Mouse (Mus musculus) forebrain, embryonic 11.5 days (tissue): Measurements from ENCODE around the gene Rab1b. TPM values are rescaled to one million over a fixed set of nuclear protein-coding genes. Genes with fewer than 3 reads are reported as not detected.

ENCODE experiments used
- ATAC-seq: fragments of 200-750 bp; cut with Nextera tagmentation; replicated peaks from 2 replicates; pipeline ENCODE4 v1.8.0; 2017; ENCODE audit warnings: moderate TSS enrichment; ENCODE audit not compliant: low FRiP score
- DNase-seq: peaks from one replicate; pipeline ENCODE4 v3.0.0-alpha.2; 2017; ENCODE audit warnings: low spot score
- H3K27ac ChIP-seq: fragments of 300-500 bp; sonication (generic); 2 replicates; pipeline ENCODE4 v1.5.1; 2014; ENCODE audit warnings: low read depth, low read length
- H3K27me3 ChIP-seq: fragments of 300-500 bp; sonication (generic); 2 replicates; pipeline ENCODE4 v1.6.1; 2014; ENCODE audit warnings: mild to moderate bottlenecking, low read length, mixed read lengths; ENCODE audit not compliant: control insufficient read depth, insufficient read depth
- H3K36me3 ChIP-seq: fragments of 300-500 bp; sonication (generic); 2 replicates; pipeline ENCODE4 v1.6.1; 2014; ENCODE audit warnings: mild to moderate bottlenecking, low read length, moderate library complexity, mixed read lengths; ENCODE audit not compliant: control insufficient read depth, insufficient read depth
- H3K4me1 ChIP-seq: fragments of 300-500 bp; sonication (generic); replicated peaks from 2 replicates; pipeline ENCODE4 v1.6.1; 2014; ENCODE audit warnings: low read length, mixed read lengths; ENCODE audit not compliant: control insufficient read depth, insufficient read depth
- H3K4me2 ChIP-seq: fragments of 300-500 bp; sonication (generic); 2 replicates; pipeline ENCODE4 v1.6.1; 2014; ENCODE audit warnings: low read depth, mild to moderate bottlenecking, low read length, moderate library complexity, mixed read lengths; ENCODE audit not compliant: severe bottlenecking
- H3K4me3 ChIP-seq: fragments of 300-500 bp; sonication (generic); 2 replicates; pipeline ENCODE4 v1.5.1; 2014; ENCODE audit warnings: low read depth, low read length
- H3K9ac ChIP-seq: fragments of 300-500 bp; sonication (generic); 2 replicates; pipeline ENCODE4 v1.6.1; 2014; ENCODE audit warnings: low read length
- H3K9me3 ChIP-seq: fragments of 300-500 bp; sonication (generic); 2 replicates; pipeline ENCODE4 v1.6.1; 2016; ENCODE audit warnings: low read length, mixed read lengths; ENCODE audit not compliant: control insufficient read depth
- WGBS: fragments of 180-500 bp; shearing (Covaris S2); extraction: QIAGEN DNeasy Blood & Tissue Kit; methylation state at CpG from one replicate; pipeline ENCODE4 v1.1.7; 2014; 5-methylcytosine and 5-hydroxymethylcytosine counted together
- polyA plus RNA-seq: library from polyadenylated mRNA; unstranded; fragments of >200 nt; fragmentation: Nextera tagmentation; extraction: Ambion mirVana; gene quantifications from 2 replicates; pipeline ENCODE4 v1.2.1, GENCODE M21; 2014

Gene Rab1b
- polyA plus RNA-seq, 1 experiment from 2014 or later = 250 TPM

GRCm38 (mm10) chr19:5062041-5062440, 44.8 kb downstream of the Rab1b start:
- H3K4me1 ChIP-seq = peaks cover 14% of the 10 kb centered on the region; the same call in 1 of the 2 replicates
- H3K9me3 ChIP-seq = no peaks in the 10 kb centered on the region
- no peak overlapping the region for H3K4me3 ChIP-seq
- peaks cover 3% of the 10 kb centered on the region; the same call in 1 of the 2 replicates for H3K27me3 ChIP-seq
- WGBS = 91% methylated on average over 5 of the region's 5 CpGs
- no peaks in the 10 kb centered on the region for H3K36me3 ChIP-seq
- DNase-seq (no peak), ATAC-seq (no peak)
- no peak overlapping the region for H3K9ac ChIP-seq
- no peak overlapping the region for H3K4me2 ChIP-seq
- H3K27ac ChIP-seq = no peak overlapping the region

GRCm38 (mm10) chr19:5060365-5061330, 46.2 kb downstream of the Rab1b start:
- H3K27me3 ChIP-seq = no peaks in the 10 kb centered on the region
- H3K9me3 ChIP-seq = no peaks in the 10 kb centered on the region
- H3K27ac ChIP-seq = no peak overlapping the region
- DNase-seq (no peak), ATAC-seq (no peak)
- H3K4me3 ChIP-seq = no peak overlapping the region
- no peaks in the 10 kb centered on the region for H3K36me3 ChIP-seq
- peaks cover 11% of the 10 kb centered on the region; the same call in 1 of the 2 replicates for H3K4me1 ChIP-seq
- 44% methylated on average over 5 of the region's 5 CpGs for WGBS
- no peak overlapping the region for H3K9ac ChIP-seq
- H3K4me2 ChIP-seq = no peak overlapping the region

GRCm38 (mm10) chr19:5058801-5059771, 47.8 kb downstream of the Rab1b start:
- Histone ChIP-seq H3K27me3 (no peaks in the 10 kb centered on the region), H3K27ac (0 out of 2 replicates have a peak overlapping the region, but pooled peaks have one; percentile 18), H3K4me2 (peak overlapping the region; percentile 15; the same call in 1 of the 2 replicates), H3K9ac (peak overlapping the region; percentile 35; the same call in 1 of the 2 replicates), H3K36me3 (no peaks in the 10 kb centered on the region), H3K4me3 (no peak overlapping the region), H3K9me3 (no peaks in the 10 kb centered on the region), H3K4me1 (peaks cover 11% of the 10 kb centered on the region; the same call in 1 of the 2 replicates)
- peak; percentile 31; the same call in 1 of the 2 replicates for ATAC-seq
- 13% methylated on average over 10 of the region's 10 CpGs for WGBS
- DNase-seq = no peak

GRCm38 (mm10) chr19:5057876-5058775, 48.7 kb downstream of the Rab1b start:
- 22% methylated on average over 16 of the region's 16 CpGs for WGBS
- Histone ChIP-seq H3K27ac (no peak overlapping the region), H3K4me1 (peaks cover 11% of the 10 kb centered on the region; the same call in 1 of the 2 replicates), H3K36me3 (no peaks in the 10 kb centered on the region), H3K9me3 (no peaks in the 10 kb centered on the region), H3K9ac (no peak overlapping the region), H3K27me3 (peaks cover under 1% of the 10 kb centered on the region; the same call in 1 of the 2 replicates), H3K4me3 (no peak overlapping the region), H3K4me2 (no peak overlapping the region)
- DNase-seq = no peak
- no peak for ATAC-seq

GRCm38 (mm10) chr19:5056251-5056650, 50.6 kb downstream of the Rab1b start:
- Histone ChIP-seq H3K9me3 (no peaks in the 10 kb centered on the region), H3K27me3 (peaks cover 18% of the 10 kb centered on the region), H3K4me1 (peaks cover 11% of the 10 kb centered on the region; the same call in 1 of the 2 replicates), H3K4me2 (no peak overlapping the region), H3K9ac (no peak overlapping the region), H3K36me3 (no peaks in the 10 kb centered on the region), H3K4me3 (no peak overlapping the region), H3K27ac (no peak overlapping the region)
- DNase-seq = peak; percentile 82
- WGBS = 14% methylated on average over 6 of the region's 6 CpGs
- ATAC-seq = peak; percentile 57

GRCm38 (mm10) chr19:5053909-5054308, 53.0 kb downstream of the Rab1b start:
- H3K27me3 ChIP-seq = peaks cover 23% of the 10 kb centered on the region

GRCm38 (mm10) chr19:5052853-5053252, 54.0 kb downstream of the Rab1b start:
- Histone ChIP-seq H3K4me1 (peaks cover 11% of the 10 kb centered on the region), H3K9ac (no peak overlapping the region), H3K9me3 (no peaks in the 10 kb centered on the region), H3K36me3 (no peaks in the 10 kb centered on the region; the same call in 1 of the 2 replicates), H3K4me2 (no peak overlapping the region), H3K27ac (no peak overlapping the region), H3K27me3 (peaks cover 23% of the 10 kb centered on the region), H3K4me3 (no peak overlapping the region)
- ATAC-seq = no peak
- DNase-seq = peak; percentile 48
- 69% methylated on average over 17 of the region's 17 CpGs for WGBS

More at GRCm38 (mm10) chr19:5053909-5054308, 53.0 kb downstream of the Rab1b start:
- Histone ChIP-seq H3K27ac (no peak overlapping the region), H3K4me3 (no peak overlapping the region), H3K36me3 (no peaks in the 10 kb centered on the region), H3K4me1 (peaks cover 14% of the 10 kb centered on the region), H3K9me3 (no peaks in the 10 kb centered on the region), H3K9ac (no peak overlapping the region), H3K4me2 (no peak overlapping the region)
- peak; percentile 84 for DNase-seq
- no peak for ATAC-seq
- WGBS = 18% methylated on average over 9 of the region's 9 CpGs
